Mouse (Mus musculus) spleen, adult 2 months (tissue): Measurements from ENCODE around the gene Pgr.

Experiments
- CTCF ChIP-seq: fragments of 200-500 bp; IDR thresholded peaks from 2 replicates; pipeline ENCODE4 v1.5.1; 2011; ENCODE audit warnings: mild to moderate bottlenecking, inconsistent platforms; ENCODE audit not compliant: insufficient read depth, insufficient read length, insufficient replicate concordance; ENCODE audit errors: extremely low read depth
- POLR2A ChIP-seq: fragments of 200-500 bp; IDR thresholded peaks from 2 replicates; pipeline ENCODE4 v1.6.1; 2011; ENCODE audit warnings: low read depth, low read length, inconsistent platforms

DNA sequence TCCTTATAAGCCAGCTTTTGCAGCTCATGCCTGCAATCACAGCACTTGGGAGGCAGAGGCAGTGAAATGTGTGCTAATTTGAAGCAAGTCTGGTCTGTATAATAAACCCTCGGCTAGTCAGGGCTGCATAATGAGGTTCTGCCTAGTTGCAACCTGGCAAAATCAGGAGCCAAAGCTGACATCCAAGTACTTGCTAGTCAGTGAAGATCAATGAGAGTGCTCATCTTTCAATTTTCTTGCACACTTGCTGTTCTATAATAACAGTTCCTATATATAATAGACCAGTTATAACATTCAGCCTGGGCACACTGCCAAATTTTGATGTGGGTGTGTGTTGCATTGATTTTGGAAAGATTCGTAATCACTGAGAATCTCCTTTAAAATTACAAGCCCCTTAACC, 78.1 kb downstream of the Pgr start:
- no peak for TF ChIP-seq CTCF
- no peak for TF ChIP-seq POLR2A
